Mouse (Mus musculus) v-Abl transformed pro-B cells (cell line): ENCODE measurements at regions not wholly inside any gene's neighbourhood (a gene's known extent, or its start where the extent isn't known, plus 50 kb on each side); places are given as distances from the start of the nearest gene placed in this dataset.

ENCODE experiments used
- in situ Hi-C, 2 experiments: fragments of 400-800 bp; cut with MboI; formaldehyde crosslinking; loops; one replicate each; pipeline ENCODE4 v1.15.1; 2025; ENCODE audit not compliant: unreplicated experiment in 2 of 2

DNA sequence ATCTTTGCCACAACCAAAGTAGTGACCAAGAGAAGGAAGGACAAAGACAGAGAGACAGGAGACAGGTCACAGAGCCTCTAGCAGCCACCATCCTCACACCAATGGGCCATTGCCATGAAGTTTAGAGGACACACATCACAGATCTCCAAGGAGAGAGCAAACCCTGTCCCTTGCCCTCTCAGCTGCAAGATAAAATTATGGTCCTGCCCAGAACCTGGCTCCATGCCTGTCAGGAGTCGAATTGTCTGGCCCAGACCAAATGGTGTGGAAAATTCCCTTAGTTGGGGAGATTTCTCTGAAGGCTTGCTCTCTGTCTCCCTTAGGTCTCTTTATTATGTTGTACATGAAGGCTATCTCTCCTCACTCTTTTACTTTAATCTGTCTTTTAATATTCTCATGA lies 147.4 kb downstream of the Fam76b start:
- in situ Hi-C loops, result no loop called here

DNA sequence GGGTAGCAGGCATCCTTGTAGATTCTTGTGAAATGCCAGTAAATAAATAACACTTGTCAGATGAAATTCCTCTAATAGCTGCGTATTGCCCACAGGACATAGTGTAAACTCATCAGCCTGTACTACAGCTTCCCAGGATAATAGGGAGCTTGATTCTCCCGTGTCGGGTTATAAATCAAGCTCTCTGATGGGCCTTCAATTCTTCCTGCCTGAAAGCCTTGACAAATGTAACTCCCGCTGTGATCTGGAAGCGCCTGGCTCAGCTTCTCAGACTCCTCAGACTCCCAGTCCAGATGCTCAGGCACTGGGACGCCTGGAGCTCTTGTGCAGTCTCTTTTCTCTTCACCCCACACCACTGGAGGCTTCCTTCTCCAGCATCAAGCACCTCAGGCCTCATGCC lies 151.3 kb downstream of the Fam76b start:
- in situ Hi-C loops, result no loop called here

DNA sequence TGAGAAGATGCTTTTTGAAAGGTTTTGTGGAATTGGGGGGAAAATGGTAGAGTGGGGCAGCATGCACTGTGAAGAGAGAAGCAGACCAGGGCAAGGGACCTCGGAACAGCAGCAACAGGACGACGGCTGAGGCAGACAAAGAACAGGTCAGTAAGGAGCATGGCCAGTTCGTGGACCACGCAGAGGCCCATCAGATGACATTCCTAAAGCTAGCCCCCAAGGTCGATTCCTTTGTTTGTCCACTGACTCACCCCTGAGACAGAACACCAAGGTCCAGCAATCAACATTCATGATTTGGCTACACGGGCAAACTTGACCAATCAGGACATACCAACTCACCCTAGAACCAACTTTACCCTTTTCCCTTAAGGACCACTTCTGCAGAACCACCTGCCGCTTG lies 160.0 kb downstream of the Fam76b start:
- in situ Hi-C loops, result no loop called here

DNA sequence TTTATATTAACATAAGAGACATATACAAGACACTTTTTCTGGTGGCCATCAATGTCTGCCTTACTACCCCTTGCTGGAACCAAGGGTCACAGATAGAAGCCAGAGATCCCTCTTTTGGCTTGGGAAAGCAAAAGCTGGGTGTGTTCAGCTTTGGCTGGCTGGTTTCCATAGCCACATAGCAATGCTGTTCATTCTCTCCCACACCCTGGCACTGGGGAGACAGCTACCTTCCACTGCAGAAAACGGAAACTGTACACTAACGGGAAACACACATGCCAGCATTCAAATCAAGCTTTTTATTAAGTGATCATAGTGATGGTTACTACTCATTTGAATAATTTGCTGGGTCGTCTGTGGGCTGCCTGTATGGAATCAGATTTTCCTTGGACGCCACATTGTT lies 161.4 kb downstream of the Fam76b start:
- in situ Hi-C loops, result no loop called here

DNA sequence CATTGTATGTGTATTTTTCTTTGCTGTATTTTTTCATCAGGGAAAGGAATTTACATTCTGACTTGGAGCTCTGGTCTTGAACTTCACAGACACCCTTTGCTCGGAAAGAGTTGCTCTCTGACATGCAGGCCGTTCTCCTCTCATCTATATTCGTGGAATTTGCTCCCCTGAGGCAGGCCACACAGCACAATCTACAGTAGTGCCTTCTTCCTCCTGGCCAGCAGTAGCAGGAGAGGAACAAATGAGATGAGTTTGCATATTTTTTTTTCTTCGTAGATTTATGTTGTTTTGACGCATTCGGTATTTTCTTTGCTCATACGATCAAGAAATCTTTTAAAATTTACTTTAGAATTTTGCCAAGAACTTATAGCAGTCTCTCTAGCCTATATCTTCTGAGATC lies 163.4 kb downstream of the Fam76b start:
- in situ Hi-C loops, result no loop called here

DNA sequence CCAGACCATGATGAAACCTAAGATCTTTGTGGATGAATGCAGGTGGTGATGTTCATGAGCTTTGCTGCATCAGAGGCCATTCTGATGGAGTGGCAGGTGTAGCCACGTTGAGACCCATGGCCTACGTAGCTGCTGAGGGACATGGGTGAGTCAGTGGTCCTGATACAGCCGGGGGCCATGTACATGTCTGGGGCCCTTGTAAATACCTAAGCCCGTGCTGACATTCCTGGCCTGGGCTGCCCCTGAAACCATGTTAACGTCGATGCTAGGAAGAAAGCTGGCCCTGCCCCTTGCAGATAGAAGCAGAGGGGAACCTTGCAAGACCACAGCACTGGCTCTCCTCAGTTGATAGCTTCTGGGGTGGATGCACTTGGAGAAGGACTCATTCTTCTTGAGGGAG lies 165.2 kb downstream of the Fam76b start:
- in situ Hi-C loops, result no loop called here

DNA sequence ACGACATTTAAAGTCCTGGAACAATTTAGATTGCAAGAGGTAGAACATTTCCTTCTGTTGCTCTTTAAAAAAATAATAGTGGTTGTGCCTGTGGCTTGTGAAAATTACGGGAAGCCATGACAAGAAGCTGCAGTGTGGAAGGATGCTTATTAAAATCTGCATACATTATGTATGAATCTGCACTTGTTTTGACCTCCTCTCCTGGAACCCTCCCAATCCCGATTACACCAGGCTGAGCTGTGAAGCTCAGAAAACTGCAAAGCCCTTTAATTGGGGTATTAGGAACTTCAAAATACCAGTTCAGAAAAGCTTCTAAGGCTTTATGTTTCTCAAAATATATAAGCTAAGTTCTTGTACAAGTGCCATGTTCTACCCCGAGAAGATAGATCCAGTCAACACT lies 171.8 kb downstream of the Fam76b start:
- in situ Hi-C loops, result no loop called here

DNA sequence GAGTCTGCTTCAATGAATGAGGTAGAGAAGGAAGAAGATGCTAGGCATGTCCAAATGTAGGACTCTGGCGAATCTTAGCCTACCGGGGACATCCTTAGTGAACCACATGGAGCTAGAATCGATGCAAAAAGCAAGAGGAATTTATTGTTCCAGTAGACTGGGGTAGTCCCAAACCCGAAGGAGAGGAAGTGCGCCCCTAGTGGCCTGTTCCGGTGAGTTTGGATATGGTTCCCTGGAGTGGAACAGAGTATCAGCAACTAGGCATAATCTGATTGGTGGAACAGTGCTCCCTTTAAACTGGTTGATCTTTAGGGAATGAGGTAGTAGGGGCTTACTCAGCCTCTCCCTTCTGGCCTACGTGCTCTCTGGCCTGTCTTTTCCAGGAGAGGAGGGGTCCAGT lies 174.0 kb downstream of the Fam76b start:
- in situ Hi-C loops, result no loop called here

DNA sequence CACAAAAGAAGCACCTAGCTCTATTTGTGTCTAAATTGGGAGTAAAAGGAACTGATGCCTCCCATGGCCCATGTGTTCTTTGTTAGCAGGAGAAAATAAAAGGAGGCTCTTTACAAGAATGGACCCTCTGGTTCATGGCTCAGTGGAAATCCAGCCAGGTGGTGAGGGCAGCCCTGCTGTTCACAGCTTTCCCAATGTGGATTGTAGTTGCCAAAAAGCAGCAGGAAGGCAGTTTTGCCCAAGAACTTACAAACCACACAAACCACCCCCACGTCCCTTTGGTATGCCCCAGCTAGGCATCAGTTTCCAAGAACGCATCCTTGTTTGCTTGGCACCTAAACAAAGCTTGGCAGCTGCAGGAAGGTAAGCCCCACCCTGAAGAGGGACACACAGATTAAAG lies 174.7 kb downstream of the Fam76b start:
- in situ Hi-C loops, result no loop called here

DNA sequence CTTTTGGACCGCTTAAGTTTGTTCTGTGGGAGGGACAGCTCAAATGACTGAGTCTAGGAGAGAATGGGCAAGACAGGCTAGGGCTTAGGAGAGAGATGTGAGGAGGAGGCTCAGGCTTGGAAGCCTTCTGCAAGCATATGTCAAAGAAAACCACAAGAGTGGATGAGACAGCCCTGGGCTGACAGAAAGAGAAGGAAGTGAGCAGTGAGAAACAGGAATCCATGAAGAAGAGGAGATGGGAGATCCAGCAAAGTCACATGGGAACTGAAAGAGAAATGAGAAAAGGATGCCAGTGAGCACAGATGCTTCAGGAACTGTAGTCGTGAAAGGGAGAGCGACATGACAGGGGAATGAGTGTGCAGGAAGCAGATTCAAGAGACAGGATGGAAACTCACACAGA lies 175.6 kb downstream of the Fam76b start:
- in situ Hi-C loops, result no loop called here

DNA sequence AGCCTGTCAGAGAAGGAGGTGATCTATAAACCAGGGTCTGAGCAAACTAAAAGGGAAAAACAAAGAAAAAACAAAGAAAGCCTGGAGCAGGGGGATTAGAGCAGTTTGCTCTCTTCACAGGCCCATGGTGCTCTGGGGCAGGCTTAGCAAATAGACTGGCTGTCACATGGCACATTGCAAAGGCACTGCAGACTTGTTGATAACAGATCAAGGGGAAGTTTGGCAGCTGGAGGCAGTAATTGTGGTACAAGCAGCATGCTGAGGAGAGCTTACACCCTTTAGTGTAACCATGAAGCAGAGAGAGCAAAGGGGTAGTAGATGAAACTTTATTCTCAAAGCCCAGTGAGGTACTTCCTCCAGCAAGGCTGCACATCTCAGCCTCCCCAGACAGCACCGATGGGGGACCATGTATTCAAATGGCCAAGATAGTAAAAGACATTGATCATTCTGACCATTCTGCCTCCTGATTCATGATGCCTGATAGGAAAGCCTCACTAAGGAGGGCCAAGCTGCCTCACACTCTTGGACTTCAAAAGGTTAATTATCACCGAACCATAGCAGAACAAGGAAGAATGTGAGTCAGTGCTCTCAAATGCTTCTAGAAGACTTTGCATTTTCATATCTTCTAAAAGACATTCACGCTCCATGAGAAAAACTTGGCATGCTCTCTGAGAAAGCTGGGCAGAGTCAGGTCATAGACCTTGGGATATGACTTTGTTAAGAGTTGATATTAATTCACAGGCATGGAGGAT lies 178.9 kb downstream of the Fam76b start:
- in situ Hi-C loops, result no loop called here

DNA sequence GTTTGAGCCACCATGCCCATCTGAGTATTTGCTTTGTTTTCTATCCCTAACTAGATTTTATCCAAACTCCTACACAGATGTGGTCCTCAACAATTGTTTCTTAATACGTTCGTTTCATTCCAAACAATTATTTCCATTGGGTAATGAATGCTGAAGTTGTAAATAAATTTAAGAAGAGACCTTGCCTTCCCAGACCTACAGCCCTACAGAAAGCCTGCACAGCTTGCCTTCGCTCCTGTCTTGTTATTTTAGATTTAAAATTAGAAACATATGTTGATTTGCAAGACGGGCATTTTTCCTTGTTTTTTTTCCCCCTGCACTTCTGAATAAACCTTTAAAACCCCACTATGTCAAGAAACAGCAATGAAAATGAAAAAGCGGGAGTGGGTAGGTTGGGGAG lies 181.9 kb downstream of the Fam76b start:
- in situ Hi-C loops, result no loop called here

DNA sequence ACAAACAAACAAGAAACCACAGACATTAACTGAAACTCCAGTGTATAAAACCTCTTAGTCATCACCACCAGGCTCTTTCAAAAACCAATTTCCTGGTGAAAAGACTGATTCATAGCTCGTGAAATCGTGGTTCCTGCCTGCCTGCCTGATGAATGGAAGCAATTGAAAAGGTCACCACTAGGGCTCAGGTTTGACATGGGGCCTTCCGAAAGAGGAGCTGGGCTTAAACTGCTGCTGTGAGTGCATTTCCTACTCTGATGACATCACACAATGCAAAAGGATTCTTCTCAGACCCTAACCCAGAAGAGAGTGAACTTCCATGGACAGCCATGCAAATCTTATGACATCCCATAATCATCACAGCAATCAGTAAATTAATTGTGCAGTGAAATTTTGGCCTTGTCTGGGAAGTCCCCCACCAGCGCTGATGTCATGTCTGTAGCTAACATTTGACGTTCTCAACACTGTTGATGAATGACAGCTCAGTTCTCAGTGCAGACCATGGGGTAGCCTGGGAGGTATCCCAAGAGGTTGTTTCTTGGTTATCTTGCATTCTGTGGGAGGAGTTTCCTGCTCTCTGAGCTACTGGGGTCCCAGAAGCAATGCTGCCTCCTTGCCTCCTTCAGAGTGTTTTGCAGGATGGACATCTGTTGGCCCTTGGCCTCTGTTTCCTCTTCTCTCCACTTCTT lies 182.9 kb downstream of the Fam76b start:
- in situ Hi-C loops, result no loop called here

DNA sequence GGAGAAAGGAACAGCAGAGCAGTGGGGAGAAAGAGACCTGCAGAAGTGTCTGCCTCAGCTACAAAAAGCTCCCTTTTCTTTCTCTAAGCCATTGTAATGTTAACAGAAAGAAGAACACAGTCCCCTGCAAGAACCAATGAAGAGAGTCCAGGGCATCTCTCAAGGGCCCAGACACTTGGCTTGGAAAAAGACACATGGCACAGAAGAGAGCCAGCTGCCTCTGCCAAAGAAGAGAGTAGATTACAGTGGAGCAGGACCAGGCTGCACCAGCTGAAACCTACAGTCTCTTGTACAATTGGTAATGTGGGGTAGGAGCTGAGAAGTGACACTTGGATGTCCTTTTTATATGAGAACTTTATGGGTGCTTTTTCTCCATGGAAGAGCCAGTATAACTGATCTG lies 196.7 kb downstream of the Fam76b start:
- in situ Hi-C loops, result no loop called here

DNA sequence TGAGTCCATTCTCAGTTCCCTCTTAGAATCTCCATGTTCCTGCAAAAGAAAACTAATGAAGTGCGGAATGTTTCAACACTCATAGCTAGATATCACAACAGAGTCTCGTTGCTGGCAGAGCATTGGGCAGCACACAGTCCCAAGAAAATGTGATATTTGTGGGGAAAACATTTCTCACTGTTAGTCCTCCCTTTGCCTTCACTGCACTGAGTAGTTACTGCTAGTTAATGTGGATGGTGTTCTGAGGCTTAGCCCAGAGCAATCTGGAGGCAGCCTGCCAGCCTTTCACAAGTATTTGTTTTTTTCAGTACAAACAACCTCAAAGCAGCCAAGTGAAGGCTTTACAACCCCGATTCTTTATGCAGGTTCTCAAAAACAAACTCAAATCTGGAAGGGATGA lies 197.2 kb downstream of the Fam76b start:
- in situ Hi-C loops, result no loop called here

DNA sequence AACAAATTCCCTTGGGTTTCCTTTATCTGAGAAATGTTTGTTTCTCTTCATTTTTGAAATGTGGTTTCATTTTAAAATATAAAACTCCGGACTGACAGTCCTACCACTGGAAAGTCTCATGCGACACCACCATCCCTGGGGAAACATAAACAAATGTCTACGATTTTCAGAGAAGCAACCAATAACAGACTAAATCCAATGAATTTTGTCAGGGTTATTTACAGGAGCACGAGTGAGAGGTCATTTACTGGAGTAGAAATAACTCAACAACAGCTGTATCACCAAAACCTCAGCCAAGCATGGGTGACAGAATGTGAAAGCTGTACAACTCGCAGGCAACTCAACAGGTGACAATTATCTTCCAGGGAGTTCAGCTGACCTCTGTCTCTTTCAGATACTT lies 200.5 kb downstream of the Fam76b start:
- in situ Hi-C loops, result no loop called here

DNA sequence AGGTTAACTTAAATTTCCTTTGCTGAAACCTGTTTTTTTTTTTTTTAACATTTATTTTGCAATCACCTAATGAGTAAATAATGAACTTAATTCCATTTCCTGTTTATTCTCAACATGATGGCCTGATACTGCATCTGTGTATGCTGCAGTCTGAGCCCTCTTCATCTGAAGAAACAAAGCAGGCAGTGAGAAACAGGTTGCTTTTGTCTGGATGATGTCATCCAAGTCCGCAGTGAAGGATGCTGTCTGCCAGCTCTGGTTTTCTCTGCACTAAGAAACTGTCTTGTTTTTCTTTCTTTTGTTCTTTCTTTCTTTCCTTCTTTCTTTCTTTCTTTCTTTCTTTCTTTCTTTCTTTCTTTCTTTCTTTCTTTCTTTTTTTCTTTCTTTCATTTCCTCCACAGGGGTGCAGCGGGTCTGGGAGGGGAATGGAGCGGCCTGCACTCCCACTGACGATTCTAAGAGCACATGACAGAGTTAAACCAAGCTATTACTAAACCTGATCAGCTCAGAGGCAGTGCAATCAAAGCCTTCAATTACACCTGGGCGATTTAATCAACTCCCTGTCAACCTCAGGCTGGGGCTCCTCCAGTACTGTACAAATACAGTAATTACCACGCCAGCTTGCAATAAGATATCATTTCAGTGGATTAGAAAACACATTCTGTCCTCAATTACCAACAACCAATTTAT lies 204.0 kb downstream of the Fam76b start:
- in situ Hi-C loops, result no loop called here

DNA sequence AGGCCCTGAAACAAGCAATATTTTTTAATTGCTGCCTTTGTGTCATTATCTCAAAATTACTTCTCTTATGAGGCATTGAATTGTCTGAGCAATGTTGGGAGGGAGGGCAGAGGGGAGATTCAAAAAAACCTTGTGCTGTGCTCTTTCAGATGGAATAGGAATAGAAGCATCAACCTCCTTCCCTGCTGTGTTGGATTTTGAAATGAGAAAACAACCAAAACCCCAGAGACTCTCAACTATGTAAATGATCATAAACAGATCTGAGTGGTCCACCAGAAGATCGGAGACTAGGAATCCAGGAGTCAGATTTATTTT lies 204.5 kb downstream of the Fam76b start:
- in situ Hi-C loops, result no loop called here

DNA sequence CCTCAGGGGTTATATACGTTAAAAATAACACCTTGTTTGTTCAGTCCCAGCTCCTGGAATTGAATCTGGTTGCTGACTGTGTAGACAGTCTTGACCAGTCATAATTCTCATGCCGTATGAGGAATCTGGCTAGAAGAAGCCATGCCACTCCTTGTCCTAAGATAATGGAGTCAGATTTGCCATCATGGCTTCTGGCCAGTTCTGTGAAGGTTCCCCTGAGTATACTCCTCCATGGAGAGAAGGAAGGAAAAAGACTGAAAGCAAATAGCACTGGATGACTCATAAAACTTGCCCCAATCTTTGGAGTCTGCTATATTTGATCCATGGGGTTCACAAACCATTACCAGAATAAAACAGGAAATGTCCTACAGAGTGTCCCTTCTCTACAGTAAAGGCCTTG lies 208.0 kb downstream of the Fam76b start:
- in situ Hi-C loops, result no loop called here

DNA sequence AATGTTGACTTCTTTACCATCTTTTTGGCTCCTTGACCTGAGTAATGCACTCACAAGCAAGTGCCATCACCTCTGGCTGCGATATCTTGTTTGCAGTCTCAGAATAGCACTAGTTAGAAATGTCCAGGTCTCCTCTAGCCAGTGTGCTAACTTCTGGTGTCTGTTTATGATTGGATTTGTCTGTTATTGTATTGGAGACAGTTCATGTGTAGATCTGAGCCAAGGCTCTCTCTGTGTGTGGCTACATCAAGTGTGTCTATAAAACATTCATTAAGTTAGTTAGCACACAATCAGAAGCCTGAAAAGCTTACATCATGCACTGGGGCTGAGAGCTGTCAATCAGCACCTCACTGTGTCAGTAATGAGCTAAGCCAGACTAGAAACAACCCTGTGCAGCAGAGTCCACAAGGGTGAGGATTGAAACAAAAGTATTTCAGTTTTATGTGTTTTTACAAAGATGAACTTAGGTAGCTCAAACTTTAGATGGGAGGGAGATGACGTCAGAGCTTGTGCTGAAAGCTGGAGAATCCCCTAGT lies 214.5 kb downstream of the Fam76b start:
- in situ Hi-C loops, result no loop called here

DNA sequence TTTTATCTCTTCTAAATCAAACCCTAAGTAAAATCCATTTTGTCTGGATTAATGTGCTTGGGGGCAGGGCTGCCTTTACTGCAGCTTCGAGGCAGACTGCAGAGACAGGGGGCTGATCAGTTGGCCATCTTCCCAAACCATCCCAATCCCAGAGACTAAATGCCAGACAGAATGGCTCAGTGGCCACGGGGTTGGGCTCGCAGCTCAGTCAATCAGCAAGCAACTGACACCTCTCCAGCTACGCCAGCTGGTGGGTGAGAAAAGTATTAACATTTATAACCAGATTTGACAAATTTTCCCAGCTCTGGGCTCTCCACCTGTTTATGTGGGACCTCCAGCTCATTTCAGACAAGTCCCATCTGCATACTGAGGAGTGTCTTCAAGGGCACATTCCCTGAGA lies 220.7 kb downstream of the Fam76b start:
- in situ Hi-C loops, result no loop called here

DNA sequence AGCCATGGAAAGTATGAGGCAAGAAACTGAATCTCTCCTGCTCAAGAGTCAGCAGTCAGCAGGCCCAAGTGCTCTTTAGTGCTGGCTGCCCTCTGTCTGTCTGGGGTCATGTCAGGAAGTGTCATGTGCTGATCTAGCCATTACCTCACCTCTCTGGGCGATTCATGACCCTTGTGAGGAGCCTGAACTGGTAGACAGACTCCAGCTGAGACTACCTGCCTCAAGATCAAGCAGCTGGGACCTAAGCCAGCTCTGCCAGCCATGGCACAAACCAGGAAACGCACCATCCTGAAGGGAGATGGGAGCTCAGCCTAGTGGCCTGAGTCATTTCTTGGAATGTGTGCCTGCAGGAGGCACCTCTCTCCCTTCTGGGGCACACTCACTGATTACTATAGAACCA lies 221.2 kb upstream of the Sesn3 start:
- in situ Hi-C loops, result no loop called here
